Mouse (Mus musculus) liver, adult 2 months (tissue): Measurements from ENCODE around the gene Commd1. TPM values are rescaled to one million over a fixed set of nuclear protein-coding genes. Genes with fewer than 3 reads are reported as not detected.

Experiments
- DNase-seq: peaks from one replicate; pipeline ENCODE4 v3.0.0-alpha.2; 2011; ENCODE audit warnings: low read depth, low spot score; ENCODE audit errors: extremely low read depth
- H3K27ac ChIP-seq: fragments of 200-500 bp; replicated peaks from 2 replicates; pipeline ENCODE4 v1.5.1; 2012; ENCODE audit warnings: low read depth, mild to moderate bottlenecking, control low read depth, inconsistent platforms, low read length; ENCODE audit not compliant: insufficient read depth
- H3K27me3 ChIP-seq: fragments of 200-500 bp; 2 replicates; pipeline ENCODE4 v1.6.1; 2012; ENCODE audit warnings: mild to moderate bottlenecking, moderate library complexity, low read length, inconsistent platforms; ENCODE audit not compliant: control insufficient read depth, insufficient read depth
- H3K36me3 ChIP-seq: fragments of 200-500 bp; 2 replicates; pipeline ENCODE4 v1.6.1; 2012; ENCODE audit warnings: low read length, inconsistent platforms; ENCODE audit not compliant: control insufficient read depth, insufficient read depth
- H3K4me1 ChIP-seq: fragments of 200-500 bp; 2 replicates; pipeline ENCODE4 v1.6.1; 2011; ENCODE audit warnings: low read length; ENCODE audit not compliant: control insufficient read depth, insufficient read depth
- H3K4me3 ChIP-seq: fragments of 200-500 bp; 2 replicates; pipeline ENCODE4 v1.5.1; 2011; ENCODE audit warnings: low read depth, mild to moderate bottlenecking, control low read depth, low read length, moderate library complexity; ENCODE audit not compliant: insufficient read depth
- H3K79me2 ChIP-seq: fragments of 200-500 bp; 2 replicates; pipeline ENCODE4 v1.6.1; 2012; ENCODE audit warnings: inconsistent platforms, mild to moderate bottlenecking, low read length, moderate library complexity; ENCODE audit not compliant: control insufficient read depth, insufficient read depth
- H3K9ac ChIP-seq: fragments of 200-500 bp; 2 replicates; pipeline ENCODE4 v1.6.1; 2012; ENCODE audit warnings: low read depth, mild to moderate bottlenecking, control low read depth, inconsistent platforms, low read length
- CTCF ChIP-seq: fragments of 200-500 bp; IDR thresholded peaks from 2 replicates; pipeline ENCODE4 v1.5.1; 2011; ENCODE audit warnings: low read depth, low read length, control low read depth
- POLR2A ChIP-seq: fragments of 200-500 bp; IDR thresholded peaks from 2 replicates; pipeline ENCODE4 v1.6.1; 2011; ENCODE audit warnings: low read length, control low read depth; ENCODE audit not compliant: insufficient read depth; ENCODE audit errors: extremely low read depth
- WGBS: fragments of 180-500 bp; shearing (Covaris S2); methylation state at CpG from one replicate; pipeline ENCODE4 v1.1.7; 2018; 5-methylcytosine and 5-hydroxymethylcytosine counted together
- polyA plus RNA-seq: library from polyadenylated mRNA; depleted of rRNA; stranded (reverse); fragments of >200 nt; gene quantifications from 2 replicates; pipeline ENCODE4 v1.2.3, GENCODE M21; 2012
- total RNA-seq: library from RNA; depleted of rRNA; stranded (reverse); fragments of >200 nt; gene quantifications from 2 replicates; pipeline ENCODE4 v1.2.3, GENCODE M21; 2014

The Commd1 gene
- total and polyA plus RNA-seq, 2 experiments: 15.9 to 53.5 TPM

DNA sequence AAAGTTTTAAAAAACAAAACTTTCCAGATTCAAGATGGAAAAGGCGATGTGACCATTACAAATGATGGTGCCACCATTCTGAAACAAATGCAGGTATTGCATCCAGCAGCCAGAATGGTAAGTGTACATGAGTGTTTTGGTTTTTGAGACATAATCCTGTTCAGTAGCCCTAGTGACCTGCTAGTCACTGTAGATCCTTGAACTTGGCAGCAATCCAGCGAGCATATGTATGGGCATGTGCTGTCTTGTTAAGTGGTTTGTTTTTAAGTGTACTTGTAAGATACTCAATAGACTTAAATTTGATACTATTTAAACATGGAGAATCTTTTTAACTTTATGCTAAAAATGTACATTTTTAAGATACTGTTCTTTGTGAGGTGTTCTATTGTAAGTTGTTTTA is 12.1 kb upstream of the Commd1 start:
- no peak overlapping the region for H3K9ac ChIP-seq
- no peak overlapping the region for H3K27ac ChIP-seq
- peaks cover 15% of the 10 kb centered on the region for H3K79me2 ChIP-seq
- no peak overlapping the region for H3K4me3 ChIP-seq
- no peaks in the 10 kb centered on the region for H3K27me3 ChIP-seq
- peaks cover 42% of the 10 kb centered on the region for H3K36me3 ChIP-seq
- TF ChIP-seq CTCF (no peak), POLR2A (no peak)
- WGBS: 78% methylated on average over 2 of the region's 2 CpGs
- H3K4me1 ChIP-seq: peaks cover 7% of the 10 kb centered on the region
- no peak for DNase-seq

GRCm38 (mm10) chr11:22991218-22991835 is 9.1 kb upstream of the Commd1 start:
- H3K27ac ChIP-seq: no peak overlapping the region
- peaks cover 15% of the 10 kb centered on the region for H3K79me2 ChIP-seq
- peaks cover 7% of the 10 kb centered on the region for H3K4me1 ChIP-seq
- peak overlapping the region; percentile 73 for H3K9ac ChIP-seq
- no peak for DNase-seq
- H3K27me3 ChIP-seq: no peaks in the 10 kb centered on the region
- peaks cover 22% of the 10 kb centered on the region for H3K36me3 ChIP-seq
- WGBS: 6% methylated on average over 14 of the region's 14 CpGs
- TF ChIP-seq CTCF (no peak), POLR2A (no peak)
- H3K4me3 ChIP-seq: peak overlapping the region; percentile 81

DNA sequence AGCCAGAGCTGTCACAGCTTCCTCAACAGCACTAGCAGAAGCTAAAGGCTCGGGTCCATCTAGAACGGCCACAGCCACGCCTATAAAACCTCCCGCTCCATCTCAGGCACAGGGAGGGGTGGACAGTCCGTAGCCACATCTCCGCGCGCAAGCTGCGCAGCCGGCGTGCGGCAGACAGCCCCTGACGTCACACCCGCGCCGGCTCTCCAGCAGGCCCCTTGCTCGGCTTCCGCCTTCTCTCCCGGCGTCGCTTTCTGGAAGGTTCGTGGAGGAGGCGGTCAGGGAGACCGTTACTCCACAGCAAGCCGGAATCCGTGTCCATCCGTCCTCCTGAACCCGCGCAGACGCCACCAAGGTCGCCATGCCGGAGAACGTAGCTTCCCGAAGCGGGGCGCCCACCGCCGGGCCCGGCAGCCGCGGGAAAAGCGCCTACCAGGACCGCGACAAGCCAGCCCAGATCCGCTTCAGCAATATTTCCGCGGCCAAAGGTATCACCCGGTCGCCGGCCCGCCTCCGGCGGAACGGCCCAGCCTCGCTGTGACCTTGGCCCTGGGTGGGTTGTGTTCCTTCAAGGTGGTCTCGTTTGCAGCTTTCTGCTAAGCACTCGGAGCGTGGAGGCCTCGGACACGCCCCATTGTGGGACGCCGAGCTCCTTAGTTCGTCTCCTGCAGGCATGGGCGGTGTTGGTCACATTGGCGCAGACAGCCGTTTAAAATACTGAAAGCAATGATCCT is 8.4 kb upstream of the Commd1 start, which contains the start of gene Cct4:
TSS of gene Cct4 (plus strand) at position 127 of the 734 bp plus-strand sequence.
- DNase-seq: peak; percentile 91
- peaks cover 7% of the 10 kb centered on the region for H3K4me1 ChIP-seq

GRCm38 (mm10) chr11:22989786-22990185 is 7.6 kb upstream of the Commd1 start:
- no peaks in the 10 kb centered on the region for H3K27me3 ChIP-seq
- H3K4me1 ChIP-seq: peaks cover 7% of the 10 kb centered on the region
- H3K27ac ChIP-seq: no peak overlapping the region
- peak overlapping the region; percentile 81; the same call in 1 of the 2 replicates for H3K4me3 ChIP-seq
- DNase-seq: no peak
- TF ChIP-seq CTCF: no peak
- peaks cover 11% of the 10 kb centered on the region for H3K36me3 ChIP-seq
- no peak overlapping the region for H3K9ac ChIP-seq
- WGBS: 57% methylated on average over 1 of the region's 1 CpGs
- H3K79me2 ChIP-seq: peaks cover 15% of the 10 kb centered on the region

More for the DNA sequence above, 8.4 kb upstream of the Commd1 start, which contains the start of gene Cct4:
- H3K27me3 ChIP-seq: no peaks in the 10 kb centered on the region
- H3K36me3 ChIP-seq: peaks cover 16% of the 10 kb centered on the region
- peak within 1 kb of the TSS; percentile 81 for H3K4me3 ChIP-seq
- WGBS: under 1% methylated on average over 66 of the region's 66 CpGs
- peaks cover 15% of the 10 kb centered on the region for H3K79me2 ChIP-seq
- TF ChIP-seq POLR2A: peak; percentile 66; the same call in 1 of the 2 replicates
- TF ChIP-seq CTCF: no peak
- peak within 1 kb of the TSS; percentile 68 for H3K27ac ChIP-seq
- peak within 1 kb of the TSS; percentile 73 for H3K9ac ChIP-seq

GRCm38 (mm10) chr11:22987357-22987756 is 5.2 kb upstream of the Commd1 start:
- Histone ChIP-seq H3K4me1 (peaks cover 7% of the 10 kb centered on the region), H3K79me2 (peaks cover 13% of the 10 kb centered on the region), H3K36me3 (no peaks in the 10 kb centered on the region), H3K27me3 (no peaks in the 10 kb centered on the region), H3K9ac (no peak overlapping the region), H3K4me3 (no peak overlapping the region), H3K27ac (no peak overlapping the region)
- WGBS: 36% methylated on average over 2 of the region's 2 CpGs
- peak; percentile 72 for TF ChIP-seq CTCF
- no peak for TF ChIP-seq POLR2A
- peak; percentile 69 for DNase-seq

DNA sequence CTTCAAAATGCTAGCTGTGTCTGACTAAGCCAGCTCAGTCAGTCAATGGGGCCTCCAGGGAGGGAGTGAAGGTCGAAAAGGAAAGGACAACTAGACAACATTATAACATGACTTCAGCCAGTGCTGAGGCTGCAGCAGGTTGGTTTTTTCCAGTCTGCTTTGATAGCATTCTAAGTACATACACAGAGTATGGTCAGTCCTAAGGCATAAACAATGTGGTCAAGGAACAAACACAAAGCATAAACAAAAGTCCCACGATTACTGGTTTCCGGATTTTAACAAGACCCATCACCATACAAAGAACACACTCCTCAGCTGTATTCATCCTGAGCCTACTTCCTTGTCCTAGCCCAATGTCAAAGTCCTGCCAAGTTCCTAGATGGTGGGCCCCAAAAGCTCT is 3.3 kb upstream of the Commd1 start:
- peaks cover 5% of the 10 kb centered on the region; the same call in 1 of the 2 replicates for H3K79me2 ChIP-seq
- no peaks in the 10 kb centered on the region for H3K36me3 ChIP-seq
- no peak overlapping the region for H3K4me3 ChIP-seq
- 78% methylated on average over 3 of the region's 3 CpGs for WGBS
- no peak for DNase-seq
- H3K27ac ChIP-seq: no peak overlapping the region
- no peak overlapping the region for H3K9ac ChIP-seq
- TF ChIP-seq CTCF (no peak), POLR2A (no peak)
- peaks cover 5% of the 10 kb centered on the region for H3K4me1 ChIP-seq
- H3K27me3 ChIP-seq: no peaks in the 10 kb centered on the region
